Mouse (Mus musculus) stomach, embryonic 16.5 days (tissue): ENCODE measurements around the gene Ctse. TPM values are rescaled to one million over a fixed set of nuclear protein-coding genes. Genes with fewer than 3 reads are reported as not detected.
"Not testable (repeated sequence)": the region's sequence is repeated elsewhere in the genome, so short reads cannot be mapped to it uniquely, and the experiment has no call there.

ENCODE experiments used
- ATAC-seq: fragments of 200-750 bp; cut with Nextera tagmentation; 2 replicates; pipeline ENCODE4 v1.8.0; 2017; ENCODE audit warnings: moderate number of reproducible peaks, moderate TSS enrichment; ENCODE audit not compliant: insufficient read depth, low FRiP score
- H3K27ac ChIP-seq: fragments of 300-500 bp; sonication (generic); 2 replicates; pipeline ENCODE4 v1.5.1; 2014; ENCODE audit warnings: low read length
- H3K27me3 ChIP-seq: fragments of 300-500 bp; sonication (generic); 2 replicates; pipeline ENCODE4 v1.6.1; 2014; ENCODE audit warnings: low read length, control low read depth, mixed read lengths; ENCODE audit not compliant: control insufficient read depth, insufficient read depth
- H3K36me3 ChIP-seq: fragments of 300-500 bp; sonication (generic); 2 replicates; pipeline ENCODE4 v1.6.1; 2014; ENCODE audit warnings: low read length; ENCODE audit not compliant: control insufficient read depth, insufficient read depth
- H3K4me1 ChIP-seq: fragments of 300-500 bp; sonication (generic); 2 replicates; pipeline ENCODE4 v1.6.1; 2014; ENCODE audit warnings: low read length, control low read depth, mixed read lengths; ENCODE audit not compliant: control insufficient read depth, insufficient read depth
- H3K4me2 ChIP-seq: fragments of 300-500 bp; sonication (generic); 2 replicates; pipeline ENCODE4 v1.6.1; 2014; ENCODE audit warnings: low read depth, low read length, mixed read lengths
- H3K4me3 ChIP-seq: fragments of 300-500 bp; sonication (generic); replicated peaks from 2 replicates; pipeline ENCODE4 v1.5.1; 2014; ENCODE audit warnings: mild to moderate bottlenecking, low read length
- H3K9ac ChIP-seq: fragments of 300-500 bp; sonication (generic); 2 replicates; pipeline ENCODE4 v1.6.1; 2014; ENCODE audit warnings: low read length
- H3K9me3 ChIP-seq: fragments of 300-500 bp; sonication (generic); replicated peaks from 2 replicates; pipeline ENCODE4 v1.6.1; 2016; ENCODE audit warnings: low read length, control low read depth; ENCODE audit not compliant: control insufficient read depth
- whole genome bisulfite sequencing: fragments of 180-500 bp; shearing (Covaris S2); extraction: QIAGEN DNeasy Blood & Tissue Kit; methylation state at CpG from one replicate; pipeline ENCODE4 v1.1.7; 2014; 5-methylcytosine and 5-hydroxymethylcytosine counted together
- polyA plus RNA-seq: library from polyadenylated mRNA; unstranded; fragments of >200 nt; fragmentation: Nextera tagmentation; extraction: Ambion mirVana; gene quantifications from 2 replicates; pipeline ENCODE4 v1.2.1, GENCODE M21; 2015

Ctse gene
- polyA plus RNA-seq, 1 experiment from 2014 or later: 134 TPM

DNA sequence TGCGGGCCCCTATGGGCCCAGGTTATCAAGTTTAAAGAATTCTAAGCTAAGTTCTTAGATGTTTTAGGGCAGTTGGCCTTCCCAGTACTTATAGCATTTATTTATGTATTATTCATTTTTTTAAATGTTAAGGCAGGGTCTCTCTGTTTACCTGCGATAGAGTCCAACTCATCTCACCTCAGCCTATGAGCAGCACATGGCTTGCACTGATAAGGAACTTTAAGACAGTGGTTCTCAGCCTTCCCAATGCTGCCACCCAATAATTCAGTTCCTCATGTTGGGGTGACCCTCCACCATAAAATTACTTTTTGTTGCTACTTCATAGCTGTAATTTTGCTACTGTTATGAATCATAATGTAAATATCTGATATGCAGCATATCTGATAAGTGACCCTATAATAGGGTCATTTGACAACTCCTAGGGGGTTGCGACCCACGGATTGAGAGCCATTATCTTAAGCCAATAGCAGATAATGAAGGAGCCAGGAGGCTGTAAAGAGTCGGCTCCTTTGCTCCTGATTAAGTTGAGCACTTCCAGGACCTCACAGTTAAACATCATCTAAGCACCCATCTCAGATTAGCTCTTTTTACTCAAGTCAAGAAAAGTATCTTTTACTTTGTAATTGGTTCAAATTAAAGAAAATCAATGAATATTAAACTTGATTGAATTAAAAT lies 21.4 kb upstream of the Ctse start:
- ATAC-seq: no peak
- Histone ChIP-seq H3K36me3 (no peaks in the 10 kb centered on the region), H3K27ac (no peak overlapping the region), H3K27me3 (no peaks in the 10 kb centered on the region), H3K4me1 (no peaks in the 10 kb centered on the region), H3K9me3 (no peaks in the 10 kb centered on the region), H3K4me2 (no peak overlapping the region), H3K4me3 (no peak overlapping the region), H3K9ac (no peak overlapping the region)
- 59% methylated on average over 5 of the region's 5 CpGs for WGBS

DNA sequence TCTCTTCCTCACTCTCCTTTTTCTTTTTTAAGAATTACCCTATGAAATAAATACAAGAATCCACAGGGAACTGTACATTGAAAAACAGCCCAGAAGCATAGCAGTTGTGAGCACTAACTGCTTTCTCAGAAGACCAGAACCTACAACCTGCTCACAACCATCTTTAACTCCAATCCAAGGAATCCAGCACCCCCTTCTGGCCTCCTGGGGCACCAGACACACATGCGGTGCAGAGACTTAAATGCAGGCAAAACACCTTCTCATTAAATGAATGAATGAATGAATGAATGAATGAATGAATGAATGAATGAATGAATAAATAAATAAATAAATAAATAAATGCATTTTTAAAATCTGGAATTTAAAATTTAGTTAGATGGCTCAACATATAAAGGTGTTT lies 19.5 kb upstream of the Ctse start:
- Histone ChIP-seq H3K27me3 (no peaks in the 10 kb centered on the region), H3K4me2 (no peak overlapping the region), H3K4me3 (no peak overlapping the region), H3K36me3 (no peaks in the 10 kb centered on the region), H3K27ac (no peak overlapping the region), H3K4me1 (no peaks in the 10 kb centered on the region), H3K9me3 (no peaks in the 10 kb centered on the region), H3K9ac (no peak overlapping the region)
- WGBS: 76% methylated on average over 1 of the region's 1 CpGs
- ATAC-seq: no peak

DNA sequence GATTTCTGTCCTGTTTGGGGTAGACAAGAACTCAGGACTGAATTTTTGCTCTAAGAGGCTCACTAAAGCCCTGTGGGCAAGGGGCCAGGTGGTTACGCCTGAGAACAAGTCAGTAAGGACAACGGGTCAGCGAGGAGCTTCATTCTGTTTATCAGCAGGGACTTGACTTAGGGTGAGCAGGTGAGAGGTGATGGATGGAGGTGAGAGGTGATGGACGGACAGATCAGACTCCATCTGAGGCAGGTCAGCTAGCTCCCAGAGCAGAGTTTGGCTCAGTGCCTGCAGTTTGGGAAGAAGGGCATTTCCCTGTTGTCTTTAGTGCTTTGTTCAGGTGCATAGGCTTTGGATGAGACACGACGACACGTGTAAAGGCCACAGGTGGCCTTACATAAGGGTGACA lies 18.8 kb upstream of the Ctse start:
- ATAC-seq: no peak
- H3K9me3 ChIP-seq: no peaks in the 10 kb centered on the region
- H3K27ac ChIP-seq: no peak overlapping the region
- no peak overlapping the region for H3K4me2 ChIP-seq
- 80% methylated on average over 7 of the region's 7 CpGs for WGBS
- no peaks in the 10 kb centered on the region for H3K36me3 ChIP-seq
- no peak overlapping the region for H3K4me3 ChIP-seq
- H3K4me1 ChIP-seq: no peaks in the 10 kb centered on the region
- H3K9ac ChIP-seq: no peak overlapping the region
- no peaks in the 10 kb centered on the region for H3K27me3 ChIP-seq

DNA sequence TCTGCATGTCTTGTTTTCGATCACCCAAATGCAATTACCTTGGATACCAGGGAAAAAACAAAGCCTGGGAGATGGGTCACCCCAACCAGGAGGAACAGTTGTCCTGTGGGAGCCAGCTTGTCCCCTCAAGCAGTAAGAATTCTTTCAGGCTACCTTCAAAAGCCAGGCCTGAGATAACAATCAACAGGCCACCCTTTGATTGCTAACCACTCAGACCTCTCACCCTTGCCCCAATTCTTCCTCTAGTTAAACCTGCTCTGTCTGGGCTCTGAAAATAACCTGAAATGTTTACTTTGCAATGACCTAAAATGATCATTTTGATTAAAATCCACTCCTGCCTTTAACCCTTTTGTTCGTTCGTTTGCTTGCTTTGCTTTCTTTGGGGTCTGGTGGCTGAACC lies 14.5 kb upstream of the Ctse start:
- no peaks in the 10 kb centered on the region for H3K36me3 ChIP-seq
- no peaks in the 10 kb centered on the region for H3K27me3 ChIP-seq
- 60% methylated on average over 3 of the region's 3 CpGs for WGBS
- ATAC-seq: no peak
- no peaks in the 10 kb centered on the region for H3K4me1 ChIP-seq
- no peak overlapping the region for H3K9ac ChIP-seq
- no peak overlapping the region for H3K4me2 ChIP-seq
- no peaks in the 10 kb centered on the region for H3K9me3 ChIP-seq
- H3K4me3 ChIP-seq: no peak overlapping the region
- no peak overlapping the region for H3K27ac ChIP-seq

DNA sequence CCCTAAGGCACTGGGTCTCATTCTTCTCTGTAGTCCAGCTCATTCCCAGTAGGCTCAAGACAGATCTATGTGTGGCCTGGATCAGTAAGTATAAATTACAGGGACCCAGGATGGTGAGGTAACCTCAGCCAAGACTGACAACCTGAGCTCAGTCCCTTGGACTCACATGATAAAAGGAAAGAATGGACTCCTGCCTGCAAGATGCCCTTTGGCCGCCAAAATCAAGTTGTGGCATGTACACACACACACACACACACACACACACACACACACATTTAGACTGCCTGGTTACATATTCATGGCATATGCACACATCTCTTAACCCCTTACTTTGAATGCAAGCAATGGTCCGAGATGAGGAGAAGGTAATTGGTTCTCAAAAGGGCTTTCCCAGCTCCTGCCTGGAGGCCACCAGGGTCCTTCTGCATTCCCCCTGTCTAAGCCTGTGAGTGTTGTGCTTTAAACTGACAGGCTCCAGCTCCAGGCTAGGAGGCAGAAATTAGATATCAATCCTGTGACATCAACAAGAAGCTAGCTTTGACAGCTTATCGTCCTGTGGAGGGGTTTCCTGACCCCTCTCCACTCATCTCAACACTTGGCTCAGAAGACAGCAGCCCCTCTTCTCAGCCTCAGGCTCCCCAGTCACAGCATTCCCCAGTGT lies 13.8 kb upstream of the Ctse start:
- no peak overlapping the region for H3K27ac ChIP-seq
- H3K9me3 ChIP-seq: no peaks in the 10 kb centered on the region
- no peaks in the 10 kb centered on the region for H3K27me3 ChIP-seq
- no peaks in the 10 kb centered on the region for H3K4me1 ChIP-seq
- H3K4me3 ChIP-seq: no peak overlapping the region
- no peak for ATAC-seq
- no peaks in the 10 kb centered on the region for H3K36me3 ChIP-seq
- no peak overlapping the region for H3K9ac ChIP-seq
- no peak overlapping the region for H3K4me2 ChIP-seq
- WGBS: 52% methylated on average over 3 of the region's 3 CpGs

DNA sequence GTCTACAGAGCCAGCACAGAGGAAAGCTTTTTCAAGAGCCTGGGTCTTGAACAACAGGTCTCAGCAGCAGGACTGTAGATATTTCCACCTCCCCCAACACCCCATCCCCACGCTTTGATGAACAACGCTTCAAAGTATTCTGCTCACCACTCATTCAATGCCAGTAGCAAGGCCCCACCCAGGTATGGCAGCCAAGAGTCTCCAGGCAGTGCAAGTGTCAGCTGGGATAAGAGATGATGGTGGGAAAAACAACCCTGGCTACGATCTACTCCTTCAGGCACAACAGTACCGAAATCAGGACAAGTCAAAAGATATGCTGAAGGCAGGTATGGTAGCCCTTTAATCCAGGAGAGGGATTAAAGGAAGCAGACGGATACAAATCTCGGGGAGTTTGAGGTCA lies 11.9 kb upstream of the Ctse start:
- WGBS: 87% methylated on average over 6 of the region's 6 CpGs
- no peaks in the 10 kb centered on the region for H3K36me3 ChIP-seq

DNA sequence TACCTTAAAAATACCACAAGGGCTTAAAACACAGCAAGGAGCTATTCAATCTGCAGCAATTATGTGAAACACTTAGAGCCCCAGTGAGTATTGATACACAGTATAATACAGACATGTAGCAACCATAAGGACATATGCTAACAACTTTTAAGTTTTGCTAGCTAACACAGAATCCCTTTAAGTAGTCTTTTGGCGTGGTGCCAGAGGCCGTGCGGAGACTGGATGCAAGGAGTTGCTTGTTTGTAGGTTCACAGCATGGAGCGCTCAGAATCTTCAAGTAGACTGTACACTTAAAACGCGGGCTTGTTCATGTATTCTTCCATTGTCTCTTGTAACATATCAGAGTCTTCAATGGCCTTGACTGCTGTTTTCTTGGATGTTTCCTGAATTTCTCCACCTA lies 5.9 kb upstream of the Ctse start:
- not testable (repeated sequence) for H3K27me3 ChIP-seq
- WGBS: 50% methylated on average over 6 of the region's 6 CpGs

More for the DNA sequence above, 11.9 kb upstream of the Ctse start:
- H3K27me3 ChIP-seq: no peaks in the 10 kb centered on the region
- H3K27ac ChIP-seq: no peak overlapping the region
- no peaks in the 10 kb centered on the region for H3K9me3 ChIP-seq
- no peak overlapping the region for H3K4me2 ChIP-seq
- ATAC-seq: no peak
- no peaks in the 10 kb centered on the region for H3K4me1 ChIP-seq
- no peak overlapping the region for H3K4me3 ChIP-seq
- H3K9ac ChIP-seq: no peak overlapping the region

DNA sequence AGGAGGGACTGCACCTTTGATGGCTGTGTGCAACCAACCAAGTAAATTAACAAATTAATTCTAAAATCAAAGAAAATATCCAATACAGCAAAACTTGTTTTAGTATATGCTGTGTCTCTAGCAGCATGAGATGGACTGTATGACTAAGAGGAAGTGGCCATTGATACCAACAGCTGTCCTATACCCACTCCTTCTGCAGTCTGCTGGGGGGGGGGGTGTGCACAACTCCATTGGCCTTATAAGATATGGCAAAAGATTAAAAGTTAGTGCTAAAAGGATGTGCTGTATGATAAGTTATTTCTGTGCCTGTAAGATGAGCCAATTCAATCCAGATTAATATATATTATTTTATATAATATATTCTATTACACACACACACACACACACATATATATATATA lies 3.6 kb upstream of the Ctse start:
- Histone ChIP-seq H3K4me2 (no peak overlapping the region), H3K9me3 (no peaks in the 10 kb centered on the region), H3K27ac (no peak overlapping the region), H3K4me1 (no peaks in the 10 kb centered on the region), H3K4me3 (no peak overlapping the region), H3K9ac (no peak overlapping the region), H3K27me3 (no peaks in the 10 kb centered on the region), H3K36me3 (no peaks in the 10 kb centered on the region)
- no peak for ATAC-seq

More for the DNA sequence above, 5.9 kb upstream of the Ctse start:
- H3K4me3 ChIP-seq, ATAC-seq, H3K4me2 ChIP-seq, H3K9ac ChIP-seq, H3K27ac ChIP-seq, H3K4me1 ChIP-seq, H3K9me3 ChIP-seq, H3K36me3 ChIP-seq: not testable (repeated sequence)

DNA sequence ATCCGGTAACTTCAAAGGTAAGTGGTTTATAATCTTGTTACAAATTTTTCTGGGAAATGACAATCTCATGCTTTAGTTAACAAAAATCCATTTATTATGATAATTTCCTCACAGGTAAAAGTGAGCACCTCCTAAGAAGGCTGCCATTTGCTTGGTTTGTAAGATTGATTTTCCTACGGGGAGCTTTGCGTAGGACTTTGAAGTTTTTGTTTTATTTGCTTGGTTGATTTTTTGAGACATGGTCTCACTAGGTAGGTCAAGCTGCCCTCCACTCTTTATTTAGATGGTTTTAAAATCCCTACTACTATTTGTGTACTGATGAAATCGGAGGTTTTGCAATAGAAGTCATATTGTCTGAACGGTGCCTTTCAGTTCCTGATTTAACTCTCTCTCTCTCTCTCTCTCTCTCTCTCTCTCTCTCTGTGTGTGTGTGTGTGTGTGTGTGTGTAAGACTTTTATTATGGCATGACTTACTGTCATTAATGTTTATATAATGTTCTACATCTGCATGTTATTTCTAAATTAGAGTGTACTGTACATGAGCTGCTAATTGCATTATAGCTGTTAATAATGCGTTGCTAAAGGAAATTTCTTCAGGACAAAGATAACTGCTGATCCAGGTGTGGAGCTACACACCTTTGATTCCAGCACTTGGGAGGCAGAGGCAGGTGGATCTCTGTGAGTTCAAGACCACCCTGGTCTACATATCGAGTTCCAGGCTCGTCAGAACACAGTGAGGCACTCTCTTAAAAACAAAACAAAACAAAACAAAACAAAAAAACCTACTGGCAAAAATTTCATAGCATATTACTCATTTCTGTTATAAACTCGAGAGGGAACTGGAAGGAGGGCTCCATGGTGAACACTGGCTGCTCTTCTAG lies 675 bp downstream of the Ctse start:
- no peak overlapping the region for H3K4me3 ChIP-seq
- H3K4me2 ChIP-seq: no peak overlapping the region
- H3K27me3 ChIP-seq: no peaks in the 10 kb centered on the region
- H3K36me3 ChIP-seq: no peaks in the 10 kb centered on the region
- H3K9me3 ChIP-seq: no peaks in the 10 kb centered on the region
- no peak overlapping the region for H3K9ac ChIP-seq
- H3K4me1 ChIP-seq: no peaks in the 10 kb centered on the region
- ATAC-seq: no peak
- H3K27ac ChIP-seq: no peak overlapping the region
- 67% methylated on average over 9 of the region's 9 CpGs for WGBS
